Mouse (Mus musculus) cortical plate, adult 2 months (tissue): ENCODE measurements around the gene Tfec. TPM values are rescaled to one million over a fixed set of nuclear protein-coding genes. Genes with fewer than 3 reads are reported as not detected.

ENCODE experiments used
- H3K27ac ChIP-seq: fragments of 200-500 bp; 2 replicates; pipeline ENCODE4 v1.5.1; 2012; ENCODE audit warnings: low read length, control low read depth, inconsistent platforms; ENCODE audit not compliant: insufficient read depth
- H3K4me1 ChIP-seq: fragments of 200-500 bp; 2 replicates; pipeline ENCODE4 v1.6.1; 2011; ENCODE audit warnings: low read length; ENCODE audit not compliant: control insufficient read depth, insufficient read depth
- H3K4me3 ChIP-seq: fragments of 200-500 bp; 2 replicates; pipeline ENCODE4 v1.5.1; 2011; ENCODE audit warnings: mild to moderate bottlenecking, low read length, control low read depth; ENCODE audit not compliant: insufficient read depth
- CTCF ChIP-seq: fragments of 200-500 bp; IDR thresholded peaks from 2 replicates; pipeline ENCODE4 v1.5.1; 2011; ENCODE audit warnings: mild to moderate bottlenecking, control low read depth, low read length; ENCODE audit not compliant: insufficient read depth; ENCODE audit errors: extremely low read depth
- POLR2A ChIP-seq: fragments of 200-500 bp; IDR thresholded peaks from 2 replicates; pipeline ENCODE4 v1.6.1; 2011; ENCODE audit warnings: mild to moderate bottlenecking, low read length, control low read depth; ENCODE audit not compliant: insufficient read depth; ENCODE audit errors: extremely low read depth
- polyA plus RNA-seq: library from polyadenylated mRNA; depleted of rRNA; stranded (reverse); fragments of >200 nt; gene quantifications from 2 replicates; pipeline ENCODE4 v1.2.3, GENCODE M21; 2012

Gene Tfec
- polyA plus RNA-seq, 1 experiment, result 0.08 TPM

DNA sequence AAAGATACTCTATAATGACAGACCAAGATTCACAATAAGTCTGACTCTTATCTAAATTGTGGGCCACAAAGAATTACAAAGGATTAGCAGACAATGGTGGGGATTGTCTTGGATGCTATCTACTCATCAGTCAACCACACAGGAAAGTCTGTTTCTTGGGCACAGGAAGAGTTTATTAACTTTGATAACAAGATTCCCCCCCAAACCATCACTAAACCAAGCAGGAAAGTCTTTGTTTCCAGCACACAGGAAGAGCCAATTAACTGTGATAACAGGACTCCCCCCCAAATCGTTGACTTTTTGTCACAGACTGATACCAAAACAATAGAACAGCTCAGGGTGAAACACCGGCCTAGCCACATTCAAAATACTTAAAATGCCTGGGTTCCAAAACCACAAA lies 28.2 kb downstream of the Tfec start:
- Histone ChIP-seq H3K4me1 (no peaks in the 10 kb centered on the region), H3K4me3 (no peak overlapping the region), H3K27ac (no peak overlapping the region)
- TF ChIP-seq POLR2A (no peak), CTCF (no peak)

DNA sequence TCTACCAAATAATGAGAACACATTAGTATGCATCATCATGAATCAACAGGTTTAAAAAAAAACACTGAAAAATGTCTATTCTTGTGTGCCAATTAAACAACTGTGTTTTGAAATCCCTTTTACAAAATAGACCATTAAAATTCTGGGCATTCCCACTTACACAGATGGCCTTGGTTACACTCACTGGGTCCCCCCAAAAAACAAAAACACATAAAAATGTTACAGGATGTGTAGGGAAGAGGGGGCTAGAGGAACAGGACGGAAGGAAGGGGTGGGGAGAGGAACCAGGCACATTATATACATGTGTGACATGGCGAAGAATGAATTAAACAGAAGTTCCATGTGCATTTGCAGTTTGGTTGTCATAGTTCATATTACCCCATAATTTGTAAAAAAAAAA lies 29.9 kb downstream of the Tfec start:
- Histone ChIP-seq H3K4me1 (no peaks in the 10 kb centered on the region), H3K27ac (no peak overlapping the region), H3K4me3 (no peak overlapping the region)
- TF ChIP-seq POLR2A (no peak), CTCF (no peak)

DNA sequence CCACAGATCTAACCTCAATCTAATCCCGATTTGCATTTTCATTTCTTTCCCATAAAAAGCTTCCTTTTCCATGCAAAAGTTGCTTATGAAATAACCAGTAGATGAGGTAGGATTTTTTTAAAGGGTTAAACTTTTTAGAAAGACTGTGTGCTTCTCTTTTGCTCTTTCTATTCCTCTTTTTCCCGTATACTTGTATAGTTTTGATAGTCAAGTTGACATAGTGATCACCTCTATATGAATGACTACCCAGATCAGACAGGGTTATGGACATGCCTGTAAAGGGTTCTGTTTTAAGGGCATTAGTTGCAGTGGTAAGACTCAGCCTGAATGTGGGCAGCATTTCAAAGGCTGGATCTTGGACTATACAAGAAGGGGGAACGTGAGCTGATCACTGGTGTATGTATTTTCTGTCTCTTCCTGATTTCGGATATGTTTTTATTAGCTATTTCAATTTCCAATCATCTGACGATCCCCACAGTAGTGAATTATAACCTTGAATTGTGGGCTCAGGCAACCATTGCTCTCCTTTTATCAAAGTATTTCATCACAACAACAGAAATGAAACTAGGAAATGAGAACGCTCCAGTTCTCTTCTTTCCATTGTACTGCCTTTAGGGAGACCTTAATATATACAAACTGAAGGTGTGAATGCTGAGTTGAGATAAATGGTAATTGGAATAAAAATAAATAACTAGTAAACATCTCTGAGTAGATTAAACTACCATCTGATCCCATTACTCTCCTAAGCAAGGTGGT lies 35.3 kb downstream of the Tfec start:
- H3K4me3 ChIP-seq, result no peak overlapping the region
- no peak overlapping the region for H3K27ac ChIP-seq
- TF ChIP-seq POLR2A, result no peak
- TF ChIP-seq CTCF, result no peak
- H3K4me1 ChIP-seq, result no peaks in the 10 kb centered on the region

DNA sequence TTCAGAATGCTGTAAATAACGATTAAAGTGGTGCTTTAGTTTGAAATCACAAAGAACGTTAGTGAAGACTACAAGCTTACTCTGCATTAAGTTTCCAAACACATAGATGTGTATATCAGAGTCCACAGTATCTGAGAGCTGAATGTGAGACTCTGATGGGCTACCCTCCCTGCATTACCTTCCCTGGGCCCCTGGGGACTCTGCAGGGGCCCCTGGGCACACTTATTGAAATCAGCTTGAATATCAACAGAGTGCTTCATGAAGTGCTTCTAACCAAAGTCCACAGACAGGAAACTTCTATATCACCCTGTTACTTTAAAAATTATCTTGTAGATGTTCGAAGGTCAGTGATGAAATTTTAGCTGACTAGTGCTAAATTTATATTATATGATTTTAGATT lies 36.2 kb downstream of the Tfec start:
- Histone ChIP-seq H3K4me1 (no peaks in the 10 kb centered on the region), H3K27ac (no peak overlapping the region), H3K4me3 (no peak overlapping the region)
- no peak for TF ChIP-seq CTCF
- TF ChIP-seq POLR2A, result no peak

GRCm38 (mm10) chr6:16855879-16856545 lies 42.2 kb downstream of the Tfec start:
- Histone ChIP-seq H3K27ac (no peak overlapping the region), H3K4me1 (no peaks in the 10 kb centered on the region), H3K4me3 (no peak overlapping the region)
- TF ChIP-seq CTCF, result no peak
- TF ChIP-seq POLR2A, result no peak

- TF ChIP-seq CTCF, result no peak
- no peak for TF ChIP-seq POLR2A
- H3K27ac ChIP-seq, result no peak overlapping the region
These were observed 43.3 kb downstream of the Tfec start for GRCm38 (mm10) chr6:16854977-16855376.

GRCm38 (mm10) chr6:16846521-16846920 lies 51.7 kb downstream of the Tfec start:
- no peaks in the 10 kb centered on the region for H3K4me1 ChIP-seq
- TF ChIP-seq CTCF, result no peak
- TF ChIP-seq POLR2A, result no peak
- H3K27ac ChIP-seq, result no peak overlapping the region
- H3K4me3 ChIP-seq, result no peak overlapping the region

More at GRCm38 (mm10) chr6:16854977-16855376, 43.3 kb downstream of the Tfec start:
- no peak overlapping the region for H3K4me3 ChIP-seq
- no peaks in the 10 kb centered on the region for H3K4me1 ChIP-seq

- no peaks in the 10 kb centered on the region for H3K4me1 ChIP-seq
- TF ChIP-seq CTCF, result no peak
- TF ChIP-seq POLR2A, result no peak
- no peak overlapping the region for H3K4me3 ChIP-seq
- no peak overlapping the region for H3K27ac ChIP-seq
These were observed 62.6 kb downstream of the Tfec start for GRCm38 (mm10) chr6:16835631-16836030.

DNA sequence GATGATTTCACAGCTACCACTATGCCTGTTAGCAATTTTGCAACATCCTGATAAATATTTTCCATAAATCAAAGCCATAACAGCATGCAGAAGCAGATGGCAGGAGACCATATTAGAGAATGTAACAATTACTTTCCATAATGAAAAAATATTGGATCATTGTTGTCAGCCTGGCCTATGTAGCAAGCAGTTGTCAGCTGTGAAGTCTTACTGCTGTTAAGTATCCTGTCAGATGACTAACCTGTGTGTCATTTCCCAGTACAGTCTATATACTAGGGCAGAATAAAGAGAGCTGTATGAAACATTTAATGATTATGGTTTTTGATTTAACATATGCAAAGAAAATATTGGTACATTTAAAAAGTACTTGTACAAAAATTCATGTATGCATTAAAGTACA lies 69.9 kb downstream of the Tfec start:
- no peak for TF ChIP-seq CTCF
- no peaks in the 10 kb centered on the region for H3K4me1 ChIP-seq
- no peak overlapping the region for H3K27ac ChIP-seq
- no peak overlapping the region for H3K4me3 ChIP-seq

DNA sequence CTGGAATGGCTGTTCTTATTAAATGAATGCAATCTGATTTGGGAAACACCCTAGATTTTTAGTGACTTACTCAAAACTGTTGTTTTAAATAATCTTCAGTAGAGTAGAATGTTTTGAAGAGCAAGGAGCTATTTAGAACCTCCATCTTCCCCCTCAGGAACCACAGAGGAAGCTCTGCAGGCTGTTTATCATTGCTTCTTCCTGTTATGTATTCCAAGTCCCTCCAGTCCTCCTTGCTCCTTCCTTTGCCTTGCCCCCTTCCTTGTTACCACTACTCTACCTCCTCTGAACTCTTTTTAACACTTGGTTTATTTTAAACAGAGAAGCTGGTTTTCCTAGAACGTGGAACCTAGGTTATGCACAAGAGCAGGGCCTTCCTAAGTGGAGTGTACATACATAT lies 76.3 kb downstream of the Tfec start:
- Histone ChIP-seq H3K4me1 (no peaks in the 10 kb centered on the region), H3K4me3 (no peak overlapping the region), H3K27ac (no peak overlapping the region)
- no peak for TF ChIP-seq POLR2A
- TF ChIP-seq CTCF, result no peak
